Mouse (Mus musculus) embryo, embryonic 11.5 days (tissue): ENCODE data around the gene Uggt2.
"Not testable (repeated sequence)": the region's sequence is repeated elsewhere in the genome, so short reads cannot be mapped to it uniquely, and the experiment has no call there.

Source experiments
- DNase-seq: peaks from one replicate; pipeline ENCODE4 v3.0.0-alpha.2; 2012; ENCODE audit warnings: low read depth, low spot score

Uggt2 gene

GRCm38 (mm10) chr14:119037076-119037683 is 62.0 kb downstream of the Uggt2 start:
- DNase-seq = no peak

DNA sequence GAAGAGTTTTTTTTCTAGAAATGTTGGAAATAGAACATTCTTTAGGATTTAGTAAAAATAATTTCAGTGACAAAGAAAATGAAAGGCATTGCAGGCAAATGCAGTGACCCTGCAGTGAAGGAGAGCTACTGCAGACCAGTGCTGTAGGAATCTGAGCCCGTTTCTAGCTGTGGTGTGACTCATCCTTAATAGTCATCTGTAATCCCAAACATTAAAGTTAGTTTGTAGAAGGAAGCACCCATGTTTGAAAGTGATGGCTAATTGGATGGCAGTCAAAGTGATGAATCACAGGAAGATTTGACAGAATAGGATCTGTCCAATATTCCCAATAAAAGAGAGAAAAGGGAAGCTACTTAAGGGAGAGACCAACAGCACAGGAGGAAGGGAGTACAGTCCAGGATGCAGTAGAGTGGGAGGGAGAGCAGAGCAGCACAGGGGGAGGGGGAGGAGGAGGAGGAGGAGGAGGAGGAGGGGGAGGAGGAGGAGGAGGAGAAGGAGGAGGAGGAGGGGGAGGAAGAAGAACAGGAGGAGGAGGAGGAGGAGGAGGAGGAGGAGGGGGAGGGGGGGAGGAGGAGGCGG is 71.5 kb downstream of the Uggt2 start:
- DNase-seq = no peak

GRCm38 (mm10) chr14:119027130-119027529 is 72.1 kb downstream of the Uggt2 start:
- no peak for DNase-seq

- DNase-seq = no peak
Measured at GRCm38 (mm10) chr14:119025889-119026288, 73.3 kb downstream of the Uggt2 start.

DNA sequence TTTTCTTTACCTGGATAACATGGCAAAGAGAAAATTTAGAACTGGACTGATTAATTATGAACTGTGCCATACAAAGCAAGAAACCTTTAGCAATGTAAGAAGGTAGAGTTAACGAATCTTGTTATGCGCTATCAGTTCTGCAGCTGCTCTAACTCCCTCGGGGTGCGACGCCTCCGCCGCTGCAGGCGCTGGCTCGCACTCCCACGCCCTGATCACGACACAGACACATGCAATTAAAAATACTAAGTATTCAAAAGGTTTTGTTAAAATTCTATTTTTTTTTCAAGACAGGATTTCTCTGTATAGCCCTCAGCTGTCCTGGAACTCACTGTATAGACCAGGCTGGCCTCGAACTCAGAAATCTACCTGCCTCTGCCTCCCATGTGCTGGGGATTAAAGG is 85.7 kb downstream of the Uggt2 start:
- DNase-seq = no peak

- no peak for DNase-seq
Measured at GRCm38 (mm10) chr14:119012607-119013431, 86.4 kb downstream of the Uggt2 start.

- no peak for DNase-seq
Measured at GRCm38 (mm10) chr14:119009531-119009930, 89.7 kb downstream of the Uggt2 start.

DNA sequence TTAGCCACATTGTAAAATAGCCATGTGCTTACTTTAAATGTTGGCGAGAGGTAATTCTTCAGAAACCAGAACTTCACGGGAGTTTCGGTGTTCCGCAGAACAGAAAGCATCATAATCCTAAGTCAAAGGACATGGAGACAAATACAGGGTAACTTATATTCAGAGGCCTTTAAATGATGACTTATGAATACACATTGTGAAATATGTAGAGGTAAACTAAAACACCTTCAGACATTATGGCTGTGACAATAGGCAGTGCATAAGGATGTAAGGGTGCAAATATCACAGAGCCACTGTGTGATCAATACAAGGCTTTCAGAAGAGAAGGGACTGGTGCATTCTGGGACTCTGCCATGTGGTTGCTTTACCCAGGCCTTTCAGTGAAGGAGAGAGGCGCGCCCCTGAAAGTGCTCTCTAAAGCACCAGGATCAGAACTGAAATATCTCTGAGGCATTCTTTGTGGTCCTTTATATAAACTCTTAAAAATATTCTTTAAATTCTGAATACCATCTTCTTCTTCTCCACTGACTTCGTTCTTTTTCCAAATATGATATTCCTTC is 91.1 kb downstream of the Uggt2 start:
- no peak for DNase-seq

- DNase-seq = peak; percentile 95
Measured at GRCm38 (mm10) chr14:119007103-119007951, 91.9 kb downstream of the Uggt2 start.

DNA sequence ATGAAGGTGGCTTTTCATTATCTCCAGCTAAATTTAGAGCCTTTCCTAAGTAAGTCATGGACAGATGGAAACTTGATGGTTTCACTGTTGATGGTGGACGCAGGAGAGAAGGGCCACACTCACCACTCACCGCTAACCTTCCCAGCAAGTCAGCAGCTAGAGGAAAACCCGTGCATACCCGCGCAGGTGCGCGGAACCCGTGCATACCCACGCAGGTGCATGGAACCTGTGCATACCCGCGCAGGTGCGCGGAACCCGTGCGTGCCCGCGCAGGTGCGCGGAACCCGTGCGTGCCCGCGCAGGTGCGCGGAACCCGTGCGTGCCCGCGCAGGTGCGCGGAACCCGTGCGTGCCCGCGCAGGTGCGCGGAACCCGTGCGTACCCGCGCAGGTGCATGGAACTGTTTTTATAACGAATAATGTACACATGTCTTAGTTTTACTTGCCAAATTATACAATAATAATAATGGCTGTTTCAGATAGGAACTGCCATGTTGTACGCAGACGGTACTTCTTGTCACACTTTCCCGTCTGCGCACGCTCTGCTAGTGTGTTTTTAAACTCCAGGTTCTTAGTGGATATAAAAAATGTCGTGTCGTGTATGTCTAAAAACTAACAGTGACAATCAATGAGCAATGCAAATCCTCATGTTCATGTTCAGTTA is 92.7 kb downstream of the Uggt2 start:
- DNase-seq = no peak

DNA sequence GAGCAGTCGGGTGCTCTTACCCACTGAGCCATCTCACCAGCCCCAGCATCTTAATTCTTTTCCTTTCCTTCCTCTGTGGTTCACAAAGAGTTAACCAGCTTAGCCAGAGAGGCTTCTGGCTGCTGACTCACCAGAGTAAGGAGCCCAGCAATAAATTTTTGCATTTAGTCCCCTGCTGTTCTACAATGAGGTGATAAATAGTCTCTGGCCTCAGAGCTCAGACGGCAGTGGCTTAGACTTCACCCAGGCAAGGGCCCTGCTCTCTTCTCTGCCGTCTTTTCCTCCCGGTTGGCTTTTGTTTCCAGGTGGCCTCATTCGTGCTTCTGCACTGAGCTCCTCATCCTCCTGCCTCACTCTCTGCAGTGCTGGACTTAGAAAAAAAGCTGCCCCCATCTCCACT is 93.4 kb downstream of the Uggt2 start:
- no peak for DNase-seq

DNA sequence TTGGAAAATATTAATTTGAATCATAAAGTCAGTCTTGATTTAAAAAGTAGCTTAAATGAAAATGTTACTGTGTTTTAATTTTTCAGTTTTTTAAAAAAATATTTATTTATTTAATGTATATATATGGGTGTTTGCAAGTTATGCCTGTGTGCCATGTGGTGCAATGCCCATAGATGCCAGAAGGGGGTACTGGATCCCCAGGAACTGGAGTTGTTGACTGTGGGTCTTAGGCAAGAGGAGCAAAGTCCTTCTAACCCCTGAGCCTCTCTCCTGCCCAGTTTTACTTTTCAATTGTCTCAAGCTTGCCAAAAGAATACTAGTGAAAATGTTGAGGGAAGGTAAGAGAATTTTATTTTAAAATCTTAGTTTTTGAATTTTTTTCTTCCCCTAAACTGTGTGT is 95.9 kb downstream of the Uggt2 start:
- no peak for DNase-seq

DNA sequence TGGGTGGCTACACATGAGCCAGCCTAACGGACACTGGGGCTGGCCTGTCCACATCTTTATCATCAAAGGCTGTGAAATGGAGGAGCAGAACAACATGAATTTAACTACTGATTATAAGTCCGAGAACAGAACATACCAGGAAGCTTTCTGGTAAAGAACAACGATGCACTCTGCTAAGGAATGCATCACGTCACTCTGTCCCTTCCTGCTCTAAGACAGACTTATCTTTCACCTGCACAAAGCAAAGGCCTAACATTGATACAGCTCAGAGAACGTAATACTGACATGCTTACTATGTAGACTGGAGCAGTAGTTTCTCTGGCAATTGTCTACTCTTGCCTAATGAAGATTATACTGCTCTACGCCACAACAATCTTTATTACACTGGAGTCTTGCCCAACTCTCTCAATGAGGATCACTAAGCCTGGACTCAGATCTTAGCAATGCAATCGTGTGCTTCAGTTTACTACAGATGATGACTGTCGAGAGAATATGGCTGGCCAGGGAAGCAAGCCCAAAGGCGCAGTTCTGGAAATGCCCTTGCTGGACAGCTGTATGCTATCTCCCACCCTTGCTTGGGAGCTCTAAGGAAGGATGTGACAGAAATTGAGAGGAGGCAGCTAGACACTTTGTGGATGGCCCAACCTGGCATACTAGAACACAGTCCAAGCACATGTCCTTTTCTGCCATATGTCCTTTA is 103.9 kb downstream of the Uggt2 start:
- no peak for DNase-seq

DNA sequence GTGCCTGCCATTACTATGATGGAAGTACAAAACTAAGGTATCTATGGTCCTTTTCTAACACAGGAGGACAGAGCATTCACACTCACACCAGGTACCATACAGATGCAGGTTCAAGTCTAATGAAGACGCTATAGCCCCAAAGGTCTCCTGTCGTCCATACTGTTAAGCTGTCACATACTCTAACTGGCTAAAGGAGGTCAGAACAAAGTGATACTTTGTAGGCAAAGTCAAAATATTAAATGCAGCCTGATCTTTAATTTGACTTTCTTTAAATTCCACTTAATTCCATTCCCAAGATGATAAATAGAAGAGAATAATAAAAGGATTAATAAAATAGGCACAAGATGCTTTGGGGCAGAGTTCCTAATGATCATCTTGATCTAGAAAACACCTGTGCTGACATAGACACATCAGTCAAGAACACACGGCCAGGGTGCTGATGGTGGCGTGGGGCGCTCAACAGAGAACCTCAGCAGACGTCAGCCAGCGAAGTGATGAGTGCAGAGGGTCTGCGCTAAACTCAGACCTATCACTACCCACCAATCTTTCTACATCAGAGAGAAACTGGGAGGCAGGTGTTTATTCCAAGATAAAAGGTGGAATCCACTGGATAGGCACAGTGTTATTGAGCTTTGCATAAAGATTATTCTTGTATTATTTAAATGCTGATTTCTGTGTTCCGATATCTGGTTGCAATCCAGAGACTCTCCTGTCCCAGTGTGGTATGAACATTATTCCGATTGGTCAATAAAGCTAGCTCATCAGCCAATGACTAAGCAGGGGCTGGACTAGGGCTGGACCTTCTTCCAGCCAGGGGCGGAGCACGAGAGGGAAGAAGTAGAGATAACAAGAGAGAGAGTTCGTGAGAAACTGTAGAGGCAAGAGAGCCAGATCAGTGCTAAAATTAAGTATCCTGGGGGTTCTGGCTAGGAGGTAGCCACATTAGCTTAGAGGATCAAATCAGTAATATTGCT is 111.4 kb downstream of the Uggt2 start:
- no peak for DNase-seq

GRCm38 (mm10) chr14:118986653-118987522 is 112.3 kb downstream of the Uggt2 start:
- peak; percentile 41 for DNase-seq

- no peak for DNase-seq
Measured at GRCm38 (mm10) chr14:118984161-118984560, 115.1 kb downstream of the Uggt2 start.

DNA sequence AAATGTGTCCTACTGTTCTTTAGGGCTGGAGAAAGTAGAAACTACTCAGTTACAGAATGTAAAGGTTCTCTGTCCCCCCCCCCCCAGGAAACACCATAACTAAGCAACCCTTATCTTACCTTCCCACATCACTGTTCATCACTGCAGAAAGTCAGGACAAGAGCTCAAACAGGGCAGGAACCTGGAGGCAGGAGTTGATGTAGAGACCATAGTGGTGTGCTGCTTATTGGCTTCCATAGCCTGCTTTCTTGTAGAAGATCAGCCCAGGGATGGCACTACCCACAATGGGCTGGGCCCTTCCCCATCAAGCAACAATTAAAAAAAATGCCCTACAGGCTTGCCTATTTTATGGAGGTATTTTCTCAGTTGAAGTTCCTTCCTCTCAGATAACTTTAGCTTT is 115.8 kb downstream of the Uggt2 start:
- no peak for DNase-seq

DNA sequence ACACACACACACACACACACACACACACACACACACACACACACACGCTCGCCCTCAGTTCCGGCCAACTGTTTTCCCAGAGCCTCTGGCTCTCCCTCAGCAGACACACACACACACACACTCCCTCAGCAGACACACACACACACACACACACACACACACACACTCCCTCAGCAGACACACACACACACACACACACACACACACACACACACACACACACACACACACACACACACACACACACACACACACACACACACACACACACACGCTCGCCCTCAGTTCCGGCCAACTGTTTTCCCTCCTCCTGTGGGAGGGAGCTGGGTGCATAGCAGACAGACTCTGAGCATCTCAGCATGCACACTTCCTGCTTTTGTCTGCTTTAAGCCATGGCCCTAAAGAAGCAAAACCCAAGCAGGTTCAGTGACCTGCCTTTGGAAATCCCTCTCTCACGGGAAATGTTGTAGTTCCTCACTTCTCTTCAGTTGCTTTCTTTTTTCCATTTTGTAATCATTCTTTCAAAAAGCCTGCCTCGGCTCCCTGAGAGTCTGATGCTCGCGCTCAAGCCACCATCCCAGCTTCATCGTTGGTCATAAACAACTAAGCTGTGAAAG is 116.7 kb downstream of the Uggt2 start:
- DNase-seq = not testable (repeated sequence)
